Mouse (Mus musculus) adrenal gland, adult 2 months (tissue): Measurements from ENCODE around the gene Egfem1. TPM values are rescaled to one million over a fixed set of nuclear protein-coding genes. Genes with fewer than 3 reads are reported as not detected.

Source experiments
- DNase-seq: peaks from one replicate; pipeline ENCODE4 v3.0.0; 2021
- polyA plus RNA-seq: library from polyadenylated mRNA; depleted of rRNA; stranded (reverse); fragments of >200 nt; gene quantifications from 2 replicates; pipeline ENCODE4 v1.2.3, GENCODE M21; 2012
- total RNA-seq, 2 experiments: library from RNA; stranded (reverse); gene quantifications; 2 replicates each; pipeline ENCODE4 v1.2.3; 2021

Egfem1 gene
- total and polyA plus RNA-seq, 3 experiments, result 0.18 TPM; not detected in 2

GRCm38 (mm10) chr3:29134509-29134908, 52.7 kb downstream of the Egfem1 start:
- DNase-seq, result no peak

GRCm38 (mm10) chr3:29135176-29136064, 53.6 kb downstream of the Egfem1 start:
- DNase-seq, result no peak

GRCm38 (mm10) chr3:29136065-29136955, 54.5 kb downstream of the Egfem1 start:
- no peak for DNase-seq

- DNase-seq, result no peak
Measured at GRCm38 (mm10) chr3:29168401-29168800, 86.6 kb downstream of the Egfem1 start.

GRCm38 (mm10) chr3:29169003-29169402, 87.2 kb downstream of the Egfem1 start:
- DNase-seq, result no peak

- no peak for DNase-seq
Measured at GRCm38 (mm10) chr3:29176991-29177390, 95.2 kb downstream of the Egfem1 start.

DNA sequence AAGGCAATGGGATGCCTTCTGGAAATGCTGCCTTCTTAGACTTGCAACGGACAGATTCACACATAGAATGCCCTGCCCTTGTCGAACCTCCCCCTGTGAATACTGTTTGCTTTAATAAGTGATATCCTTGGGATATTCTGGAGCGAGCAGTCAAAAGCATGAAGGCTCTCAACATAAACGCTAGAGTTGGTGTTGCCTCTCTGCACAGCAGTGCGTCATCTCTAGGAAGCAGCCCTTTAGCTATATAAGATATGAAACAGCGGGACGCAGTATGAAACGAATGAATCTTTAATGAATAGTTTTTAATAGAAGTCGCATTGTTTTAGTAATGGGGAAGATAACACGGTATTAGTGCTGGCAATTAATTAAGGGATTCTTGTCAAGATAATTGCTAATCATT, 101.2 kb downstream of the Egfem1 start:
- no peak for DNase-seq

GRCm38 (mm10) chr3:29183615-29184198, 101.9 kb downstream of the Egfem1 start:
- no peak for DNase-seq

GRCm38 (mm10) chr3:29184486-29185241, 102.8 kb downstream of the Egfem1 start:
- no peak for DNase-seq

- DNase-seq, result no peak
Measured at GRCm38 (mm10) chr3:29190263-29190662, 108.4 kb downstream of the Egfem1 start.

- DNase-seq, result no peak
Measured at GRCm38 (mm10) chr3:29197727-29198512, 116.1 kb downstream of the Egfem1 start.

- DNase-seq, result no peak
Measured at GRCm38 (mm10) chr3:29200601-29201000, 118.8 kb downstream of the Egfem1 start.

GRCm38 (mm10) chr3:29202536-29202935, 120.7 kb downstream of the Egfem1 start:
- no peak for DNase-seq

DNA sequence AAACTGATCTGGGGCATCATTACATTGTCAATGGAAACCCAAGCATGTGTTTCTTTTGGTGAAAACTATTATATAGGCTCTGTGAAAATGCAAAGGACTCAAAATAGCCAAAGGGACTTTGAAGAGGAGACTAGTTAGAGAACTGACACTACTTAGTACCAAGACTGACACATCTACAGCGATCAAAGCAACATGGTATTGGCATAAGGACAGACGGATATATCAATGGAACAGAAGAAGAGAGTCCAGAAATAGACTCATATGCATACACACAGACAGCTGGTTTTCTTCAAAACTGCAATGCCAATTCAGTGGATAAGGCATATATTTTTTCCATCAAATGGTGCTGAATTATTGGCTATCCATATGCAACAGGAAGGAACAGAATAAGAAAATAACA, 140.6 kb downstream of the Egfem1 start:
- no peak for DNase-seq

DNA sequence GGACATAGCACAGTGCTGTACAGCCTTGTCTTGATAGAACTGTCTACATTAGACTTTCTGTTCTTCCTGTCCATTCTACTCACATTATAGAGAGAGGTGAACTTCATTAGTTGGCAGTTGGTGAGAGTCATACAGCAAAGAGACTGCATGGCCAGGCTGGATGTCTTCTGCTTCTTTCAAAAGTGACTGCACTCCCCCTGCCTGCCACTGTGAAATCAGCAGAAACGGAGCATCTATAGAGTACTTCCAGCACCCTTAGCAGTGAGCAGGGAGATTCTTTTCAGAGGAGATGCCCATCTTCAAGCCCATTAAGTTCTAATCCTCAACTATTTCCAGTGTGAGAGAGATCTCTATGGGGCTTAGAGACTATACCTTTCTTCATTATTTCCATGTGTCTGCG, 147.9 kb downstream of the Egfem1 start:
- DNase-seq, result no peak

- DNase-seq, result no peak
Measured at GRCm38 (mm10) chr3:29235477-29235876, 153.7 kb downstream of the Egfem1 start.

GRCm38 (mm10) chr3:29236517-29236916, 154.7 kb downstream of the Egfem1 start:
- DNase-seq, result no peak

- no peak for DNase-seq
Measured at GRCm38 (mm10) chr3:29243600-29243999, 161.8 kb downstream of the Egfem1 start.

DNA sequence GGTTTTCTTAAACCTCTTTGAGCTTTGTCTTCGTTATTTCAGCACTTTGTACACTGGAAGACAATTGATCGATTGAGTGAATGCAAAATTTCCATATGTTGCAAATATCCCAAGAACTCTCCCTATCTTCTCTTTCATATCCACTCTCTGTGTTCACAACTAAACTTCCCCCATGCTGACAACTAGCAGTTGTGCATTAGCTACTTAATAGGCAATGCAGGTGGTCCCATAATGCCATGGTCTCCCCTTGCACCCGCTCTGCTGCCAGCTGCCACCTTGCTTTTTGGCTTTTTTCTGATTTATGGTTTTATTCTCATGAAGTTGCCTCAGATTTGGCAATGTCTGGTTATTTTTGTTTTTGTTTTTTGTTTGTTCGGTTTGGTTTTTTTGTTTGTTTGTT, 209.8 kb downstream of the Egfem1 start:
- no peak for DNase-seq

GRCm38 (mm10) chr3:29292251-29292650, 210.4 kb downstream of the Egfem1 start:
- DNase-seq, result no peak

DNA sequence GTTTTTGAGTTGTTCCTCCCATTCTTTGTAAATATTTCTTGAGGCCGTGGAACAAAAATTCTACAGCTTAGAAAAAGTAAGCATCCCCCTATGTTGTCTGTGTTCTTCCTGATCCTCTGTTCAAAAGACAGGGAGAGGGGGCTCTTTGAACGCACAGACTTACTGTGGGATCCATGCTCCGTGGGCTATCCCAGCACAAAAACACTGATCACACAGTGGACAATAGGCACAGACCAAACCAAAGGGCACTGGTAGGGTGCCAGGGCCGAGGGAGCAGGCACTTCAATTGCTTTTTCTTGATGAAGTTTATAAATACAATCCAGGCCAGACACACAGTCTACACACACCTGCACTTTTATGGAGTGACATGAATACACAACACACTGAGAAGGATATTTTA, 211.4 kb downstream of the Egfem1 start:
- no peak for DNase-seq
